Mouse (Mus musculus): ENCODE data around the gene Cldn15.

Cldn15 gene

GRCm38 (mm10) chr5:136966331-136966730 is at the start of gene Cldn15:
Gene Cldn15, plus strand, starts transcription at chr5:136966616.
- Histone ChIP-seq H3K4me3 (replicated peaks; ENCODE audit: low read length) (peak within 1 kb of the TSS; percentile 59), H3K27me3 (ENCODE audit: insufficient read depth, low read length) (no peaks in the 10 kb centered on the region), H3K36me3 (ENCODE audit: insufficient read depth, low read length) (peaks cover 55% of the 10 kb centered on the region), H3K4me1 (replicated peaks; ENCODE audit: low read depth, low read length) (peaks cover 67% of the 10 kb centered on the region), H3K9me3 (ENCODE audit: low read length) (no peaks in the 10 kb centered on the region)
- TF ChIP-seq POU5F1 (IDR thresholded peaks at IDR 0.05; ENCODE audit: borderline replicate concordance, low read length) = no peak
- TF ChIP-seq CTCF (conservative IDR thresholded peaks at IDR 0.05; ENCODE audit: low read length) = no peak
- no peak for TF ChIP-seq NANOG (IDR thresholded peaks at IDR 0.05; ENCODE audit: borderline replicate concordance, low read length)

DNA sequence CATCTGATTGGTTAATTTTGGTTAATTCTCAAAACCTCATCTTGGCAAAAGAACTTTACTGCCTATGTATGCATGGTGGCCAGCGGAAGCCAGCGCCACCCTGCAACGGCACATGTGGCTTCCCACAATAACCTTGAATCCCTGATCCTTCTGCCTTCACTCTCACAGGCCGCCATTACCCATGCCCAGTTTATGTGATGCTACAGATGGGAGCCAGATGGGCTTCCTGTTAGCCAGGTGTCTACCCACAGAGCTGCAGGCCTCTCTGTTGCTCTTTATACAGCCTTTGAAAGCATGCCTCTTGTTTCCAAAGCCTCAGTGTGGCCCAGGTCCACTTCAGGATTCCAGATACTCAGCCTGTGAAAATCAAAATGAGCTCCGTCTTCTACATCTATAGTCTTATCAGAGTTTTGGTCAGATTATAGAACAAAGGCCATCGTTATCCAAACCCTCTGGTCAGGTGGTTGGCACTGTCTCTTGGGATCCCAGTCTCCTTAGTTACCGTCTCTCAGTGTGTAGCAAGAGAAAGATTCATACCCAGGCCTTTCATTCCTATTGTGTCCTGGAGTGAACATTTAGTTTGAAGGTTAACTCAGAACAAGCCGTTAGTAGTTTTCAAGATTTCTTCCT is 48.7 kb upstream of the Cldn15 start:
- Histone ChIP-seq H3K36me3 (ENCODE audit: insufficient read depth, low read length) (peaks cover 30% of the 10 kb centered on the region), H3K4me3 (replicated peaks; ENCODE audit: low read length) (no peak overlapping the region), H3K9me3 (ENCODE audit: low read length) (peaks cover 3% of the 10 kb centered on the region), H3K27me3 (ENCODE audit: insufficient read depth, low read length) (no peaks in the 10 kb centered on the region), H3K4me1 (replicated peaks; ENCODE audit: low read depth, low read length) (peaks cover 31% of the 10 kb centered on the region)
- TF ChIP-seq CTCF (conservative IDR thresholded peaks at IDR 0.05; ENCODE audit: low read length) = no peak
- no peak for TF ChIP-seq NANOG (IDR thresholded peaks at IDR 0.05; ENCODE audit: borderline replicate concordance, low read length)
- no peak for TF ChIP-seq POU5F1 (IDR thresholded peaks at IDR 0.05; ENCODE audit: borderline replicate concordance, low read length)

DNA sequence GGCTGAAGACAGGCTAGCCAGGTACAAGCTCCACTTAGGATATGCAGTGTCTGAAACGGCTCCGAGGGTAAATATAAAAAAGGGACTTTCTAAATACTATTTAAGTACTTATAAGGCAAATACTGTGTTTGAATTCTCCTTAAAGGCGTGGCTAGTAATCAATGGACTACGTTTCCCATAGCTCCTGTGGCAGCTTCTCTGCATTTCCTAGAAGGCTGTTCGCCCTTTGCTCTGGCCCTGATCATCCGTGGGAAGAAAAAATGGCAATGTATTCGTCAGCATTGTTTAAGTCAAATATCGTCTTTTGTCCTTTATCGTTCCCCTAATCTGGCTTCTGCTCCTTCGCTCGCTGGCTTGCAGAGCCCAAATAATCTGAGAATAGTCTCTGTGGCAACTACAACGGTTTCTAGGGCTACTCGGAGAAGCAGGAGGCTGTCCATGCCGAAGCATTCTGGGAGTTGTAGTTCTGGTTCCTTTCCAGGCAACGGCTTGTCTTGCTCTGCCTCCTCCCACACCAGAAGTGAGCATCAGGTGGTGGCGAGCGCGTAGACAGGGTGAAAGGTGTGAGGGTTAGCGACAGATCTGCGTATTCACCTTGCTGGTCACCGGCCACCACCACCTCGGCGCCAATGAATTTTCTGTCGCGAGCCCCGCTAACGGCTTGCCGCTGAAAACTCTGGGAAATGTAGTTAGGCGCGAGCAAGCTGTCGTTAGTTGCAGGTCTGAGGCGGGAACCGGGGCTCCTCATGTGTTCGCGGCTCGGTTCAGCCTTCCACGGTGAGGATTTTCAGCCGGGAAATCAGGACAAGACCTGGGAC is 47.6 kb upstream of the Cldn15 start:
- TF ChIP-seq NANOG (IDR thresholded peaks at IDR 0.05; ENCODE audit: borderline replicate concordance, low read length) (no peak), CTCF (conservative IDR thresholded peaks at IDR 0.05; ENCODE audit: low read length) (no peak), POU5F1 (IDR thresholded peaks at IDR 0.05; ENCODE audit: borderline replicate concordance, low read length) (no peak)
- peaks cover 3% of the 10 kb centered on the region for H3K9me3 ChIP-seq (ENCODE audit: low read length)
- H3K27me3 ChIP-seq (ENCODE audit: insufficient read depth, low read length) = no peaks in the 10 kb centered on the region
- H3K4me1 ChIP-seq (replicated peaks; ENCODE audit: low read depth, low read length) = peaks cover 34% of the 10 kb centered on the region
- peaks cover 27% of the 10 kb centered on the region for H3K36me3 ChIP-seq (ENCODE audit: insufficient read depth, low read length)
- H3K4me3 ChIP-seq (replicated peaks; ENCODE audit: low read length) = peak overlapping the region; percentile 88

GRCm38 (mm10) chr5:136919546-136920301 is 46.7 kb upstream of the Cldn15 start:
- TF ChIP-seq POU5F1 (IDR thresholded peaks at IDR 0.05; ENCODE audit: borderline replicate concordance, low read length) (no peak), NANOG (IDR thresholded peaks at IDR 0.05; ENCODE audit: borderline replicate concordance, low read length) (no peak), CTCF (conservative IDR thresholded peaks at IDR 0.05; ENCODE audit: low read length) (no peak)
- peak overlapping the region; percentile 88 for H3K4me3 ChIP-seq (replicated peaks; ENCODE audit: low read length)
- peaks cover 40% of the 10 kb centered on the region for H3K4me1 ChIP-seq (replicated peaks; ENCODE audit: low read depth, low read length)
- peaks cover 32% of the 10 kb centered on the region for H3K36me3 ChIP-seq (ENCODE audit: insufficient read depth, low read length)
- H3K27me3 ChIP-seq (ENCODE audit: insufficient read depth, low read length) = no peaks in the 10 kb centered on the region
- H3K9me3 ChIP-seq (ENCODE audit: low read length) = peaks cover 3% of the 10 kb centered on the region

DNA sequence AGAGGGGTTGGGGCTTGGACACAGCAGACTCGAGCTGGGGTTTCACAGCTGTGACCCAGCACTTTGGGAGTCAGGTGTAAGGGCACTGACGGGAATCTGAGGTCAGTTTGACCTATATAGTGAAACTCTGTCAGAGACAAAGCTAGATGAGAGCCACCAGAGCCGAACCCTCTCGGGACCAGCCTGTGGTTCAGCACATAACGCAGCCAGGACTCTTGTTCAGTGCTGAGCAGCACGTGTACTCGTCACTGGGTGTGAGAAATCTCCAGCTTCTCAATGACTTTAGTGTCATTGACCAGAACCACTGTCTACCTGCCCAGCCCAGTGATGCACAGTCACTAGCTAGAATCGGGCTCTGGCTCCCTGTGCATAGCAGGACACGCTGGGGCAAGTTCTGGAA is 43.6 kb upstream of the Cldn15 start:
- TF ChIP-seq POU5F1 (IDR thresholded peaks at IDR 0.05; ENCODE audit: borderline replicate concordance, low read length) (no peak), CTCF (conservative IDR thresholded peaks at IDR 0.05; ENCODE audit: low read length) (no peak), NANOG (IDR thresholded peaks at IDR 0.05; ENCODE audit: borderline replicate concordance, low read length) (no peak)
- Histone ChIP-seq H3K4me3 (replicated peaks; ENCODE audit: low read length) (no peak overlapping the region), H3K9me3 (ENCODE audit: low read length) (no peaks in the 10 kb centered on the region), H3K4me1 (replicated peaks; ENCODE audit: low read depth, low read length) (peaks cover 51% of the 10 kb centered on the region), H3K27me3 (ENCODE audit: insufficient read depth, low read length) (no peaks in the 10 kb centered on the region), H3K36me3 (ENCODE audit: insufficient read depth, low read length) (peaks cover 59% of the 10 kb centered on the region)

GRCm38 (mm10) chr5:136923751-136924478 is 42.5 kb upstream of the Cldn15 start:
- no peaks in the 10 kb centered on the region for H3K27me3 ChIP-seq (ENCODE audit: insufficient read depth, low read length)
- no peak overlapping the region for H3K4me3 ChIP-seq (replicated peaks; ENCODE audit: low read length)
- peaks cover 63% of the 10 kb centered on the region for H3K36me3 ChIP-seq (ENCODE audit: insufficient read depth, low read length)
- peaks cover 51% of the 10 kb centered on the region for H3K4me1 ChIP-seq (replicated peaks; ENCODE audit: low read depth, low read length)
- H3K9me3 ChIP-seq (ENCODE audit: low read length) = no peaks in the 10 kb centered on the region
- TF ChIP-seq CTCF (conservative IDR thresholded peaks at IDR 0.05; ENCODE audit: low read length) = no peak
- TF ChIP-seq NANOG (IDR thresholded peaks at IDR 0.05; ENCODE audit: borderline replicate concordance, low read length) = no peak
- TF ChIP-seq POU5F1 (IDR thresholded peaks at IDR 0.05; ENCODE audit: borderline replicate concordance, low read length) = no peak

DNA sequence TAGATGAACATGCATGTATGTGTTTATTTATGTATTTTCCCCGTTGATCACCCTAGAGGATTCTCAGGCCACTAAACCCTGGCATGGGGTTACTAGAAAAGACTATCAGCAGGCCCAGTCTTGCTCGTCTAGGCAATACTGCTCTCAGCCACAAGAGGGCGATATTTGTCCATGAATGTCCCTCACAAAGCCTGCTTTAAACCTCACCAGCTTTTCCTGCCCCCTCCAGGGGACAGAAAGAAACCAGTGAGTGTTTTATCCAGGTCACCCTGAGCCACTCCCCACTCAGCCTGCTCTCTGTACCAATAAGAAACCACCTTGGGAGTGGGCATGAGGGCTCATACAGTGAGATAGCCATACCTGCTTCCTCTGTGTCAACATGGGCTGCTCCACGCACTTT is 37.3 kb upstream of the Cldn15 start:
- Histone ChIP-seq H3K4me1 (replicated peaks; ENCODE audit: low read depth, low read length) (peaks cover 64% of the 10 kb centered on the region), H3K9me3 (ENCODE audit: low read length) (no peaks in the 10 kb centered on the region), H3K36me3 (ENCODE audit: insufficient read depth, low read length) (peaks cover 86% of the 10 kb centered on the region), H3K27me3 (ENCODE audit: insufficient read depth, low read length) (no peaks in the 10 kb centered on the region), H3K4me3 (replicated peaks; ENCODE audit: low read length) (no peak overlapping the region)
- TF ChIP-seq NANOG (IDR thresholded peaks at IDR 0.05; ENCODE audit: borderline replicate concordance, low read length) = no peak
- peak; percentile 71 for TF ChIP-seq CTCF (conservative IDR thresholded peaks at IDR 0.05; ENCODE audit: low read length)
